Mouse (Mus musculus) heart, adult 2 months (tissue): ENCODE results near the gene Krtap9-3. TPM values are rescaled to one million over a fixed set of nuclear protein-coding genes. Genes with fewer than 3 reads are reported as not detected.
"Not testable (repeated sequence)": the region's sequence is repeated elsewhere in the genome, so short reads cannot be mapped to it uniquely, and the experiment has no call there.

ENCODE experiments used
- DNase-seq, 2 experiments: peaks; one replicate each; pipeline ENCODE4 v3.0.0; 2021
- H3K27ac ChIP-seq: fragments of 200-600 bp; 2 replicates; pipeline ENCODE4 v1.8.1; 2022
- H3K27me3 ChIP-seq: fragments of 200-500 bp; 2 replicates; pipeline ENCODE4 v1.6.1; 2012; ENCODE audit warnings: mild to moderate bottlenecking, low read length, inconsistent platforms, mixed read lengths; ENCODE audit not compliant: control insufficient read depth, insufficient read depth
- H3K36me3 ChIP-seq: fragments of 200-500 bp; 2 replicates; pipeline ENCODE4 v1.6.1; 2012; ENCODE audit warnings: low read length, inconsistent platforms; ENCODE audit not compliant: control insufficient read depth, insufficient read depth
- H3K4me1 ChIP-seq: fragments of 200-500 bp; 2 replicates; pipeline ENCODE4 v1.6.1; 2011; ENCODE audit warnings: low read length; ENCODE audit not compliant: control insufficient read depth, insufficient read depth
- H3K4me3 ChIP-seq: fragments of 200-600 bp; 2 replicates; pipeline ENCODE4 v1.8.1; 2022
- H3K79me2 ChIP-seq: fragments of 200-500 bp; replicated peaks from 2 replicates; pipeline ENCODE4 v1.6.1; 2012; ENCODE audit warnings: mild to moderate bottlenecking, inconsistent platforms, low read length, moderate library complexity, mixed read lengths; ENCODE audit not compliant: control insufficient read depth, insufficient read depth
- H3K9ac ChIP-seq: fragments of 200-500 bp; 2 replicates; pipeline ENCODE4 v1.6.1; 2012; ENCODE audit warnings: low read depth, mild to moderate bottlenecking, control low read depth, inconsistent platforms, low read length, mixed read lengths
- CTCF ChIP-seq: fragments of 200-600 bp; IDR thresholded peaks from 2 replicates; pipeline ENCODE4 v1.8.1; 2022; ENCODE audit warnings: antibody characterized with exemption, mild to moderate bottlenecking, moderate library complexity
- EP300 ChIP-seq: fragments of 200-500 bp; IDR thresholded peaks from 2 replicates; pipeline ENCODE4 v1.6.1; 2011; ENCODE audit warnings: low read depth, low read length, control low read depth; ENCODE audit not compliant: insufficient read depth
- POLR2A ChIP-seq: fragments of 200-500 bp; IDR thresholded peaks from 2 replicates; pipeline ENCODE4 v1.6.1; 2011; ENCODE audit warnings: mild to moderate bottlenecking, low read depth, low read length, control low read depth; ENCODE audit not compliant: insufficient read depth
- WGBS: fragments of 180-500 bp; shearing (Covaris S2); methylation state at CpG from one replicate; pipeline ENCODE4 v1.1.7; 2018; 5-methylcytosine and 5-hydroxymethylcytosine counted together
- intact Hi-C: fragments of 180-260 bp; cut with DNase I; formaldehyde crosslinking; loops from one replicate; pipeline ENCODE4 v1.15.1; 2025
- polyA plus RNA-seq: library from polyadenylated mRNA; depleted of rRNA; stranded (reverse); fragments of >200 nt; gene quantifications from 2 replicates; pipeline ENCODE4 v1.2.3, GENCODE M21; 2012
- total RNA-seq, 2 experiments: library from RNA; stranded (reverse); gene quantifications; 2 replicates each; pipeline ENCODE4 v1.2.3; 2021

Gene Krtap9-3
- total and polyA plus RNA-seq, 3 experiments: not detected

DNA sequence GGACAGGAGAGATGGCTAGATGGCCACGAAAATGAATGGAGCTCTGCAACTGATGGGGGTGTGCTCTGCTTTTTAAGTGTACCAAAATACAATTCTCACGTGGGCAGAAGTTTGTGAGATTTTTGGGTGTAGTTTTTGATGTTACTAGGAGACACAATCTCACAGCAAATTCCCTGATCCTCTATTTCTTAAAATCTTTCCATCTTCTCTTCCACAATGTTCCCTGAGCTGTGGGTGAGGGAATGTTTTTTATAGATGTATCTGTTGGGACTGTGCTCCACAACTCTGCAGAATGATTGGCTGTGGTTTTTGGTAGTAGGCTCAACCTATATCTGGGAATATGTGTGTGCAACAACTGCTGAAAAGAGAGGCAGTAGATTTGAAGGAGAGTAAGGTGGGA is 35.4 kb upstream of the Krtap9-3 start:
- Histone ChIP-seq H3K9ac (no peak overlapping the region), H3K79me2 (no peaks in the 10 kb centered on the region), H3K36me3 (no peaks in the 10 kb centered on the region), H3K27me3 (no peaks in the 10 kb centered on the region; the same call in 1 of the 2 replicates), H3K27ac (no peak overlapping the region), H3K4me1 (no peaks in the 10 kb centered on the region), H3K4me3 (no peak overlapping the region)
- TF ChIP-seq CTCF (no peak), POLR2A (no peak), EP300 (no peak)
- intact Hi-C loops: no loop called here
- no peak for DNase-seq
- 68% methylated on average over 2 of the region's 2 CpGs for WGBS

DNA sequence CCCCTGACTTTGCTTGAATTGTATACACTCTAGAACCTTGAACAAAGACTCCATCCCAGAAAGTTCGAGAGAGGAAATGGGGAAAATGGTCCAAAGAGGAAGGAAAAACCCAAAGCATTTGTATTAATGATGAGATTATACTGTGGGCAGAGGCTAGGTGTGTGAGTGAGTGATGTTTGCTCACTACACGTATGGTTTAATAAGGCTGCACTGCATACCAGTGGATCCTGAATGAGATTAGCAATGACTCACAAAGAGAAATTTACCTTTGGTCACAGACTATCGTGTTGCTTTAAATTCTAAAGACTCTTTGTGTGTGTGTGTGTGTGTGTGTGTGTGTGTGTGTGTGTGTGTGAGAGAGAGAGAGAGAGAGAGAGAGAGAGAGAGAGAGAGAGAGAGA is 33.0 kb upstream of the Krtap9-3 start:
- Histone ChIP-seq H3K36me3 (no peaks in the 10 kb centered on the region), H3K79me2 (no peaks in the 10 kb centered on the region), H3K27me3 (no peaks in the 10 kb centered on the region; the same call in 1 of the 2 replicates), H3K4me3 (no peak overlapping the region), H3K9ac (no peak overlapping the region), H3K27ac (no peak overlapping the region), H3K4me1 (no peaks in the 10 kb centered on the region)
- TF ChIP-seq EP300 (no peak), CTCF (no peak), POLR2A (no peak)
- WGBS: 52% methylated on average over 3 of the region's 3 CpGs
- intact Hi-C loops: no loop called here
- no peak for DNase-seq

DNA sequence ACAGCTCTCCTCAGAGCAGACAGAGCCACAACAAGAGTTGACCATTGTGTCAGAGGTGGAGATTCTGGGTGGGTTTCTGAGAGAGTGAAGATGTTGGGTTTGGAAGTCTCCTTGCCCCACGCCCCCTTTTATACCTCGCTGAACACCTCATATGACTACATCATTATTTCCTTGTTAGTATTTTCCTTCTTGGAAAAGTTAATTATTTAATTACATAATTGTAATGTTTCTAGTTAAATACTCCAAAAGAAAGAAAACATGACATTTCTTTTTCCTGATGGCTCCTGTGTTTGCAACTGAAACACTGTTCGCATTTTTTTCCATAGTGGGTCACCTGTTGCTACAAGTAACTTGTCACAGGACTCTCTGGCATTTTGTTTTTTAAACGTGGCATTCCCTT is 30.2 kb upstream of the Krtap9-3 start, which contains the start of gene Krtap4-1:
Krtap4-1 (minus strand) TSS at position 101 of the 400 bp plus-strand sequence.
- no peak for TF ChIP-seq CTCF
- TF ChIP-seq EP300: no peak
- TF ChIP-seq POLR2A: no peak
- H3K27ac ChIP-seq: no peak within 1 kb of the TSS
- intact Hi-C loops: no loop called here
- DNase-seq: no peak
- 79% methylated on average over 4 of the region's 4 CpGs for WGBS
- H3K9ac ChIP-seq: no peak within 1 kb of the TSS
- H3K27me3 ChIP-seq: no peaks in the 10 kb centered on the region; the same call in 1 of the 2 replicates
- no peaks in the 10 kb centered on the region for H3K79me2 ChIP-seq
- H3K4me1 ChIP-seq: no peaks in the 10 kb centered on the region
- no peaks in the 10 kb centered on the region for H3K36me3 ChIP-seq
- no peak within 1 kb of the TSS for H3K4me3 ChIP-seq

DNA sequence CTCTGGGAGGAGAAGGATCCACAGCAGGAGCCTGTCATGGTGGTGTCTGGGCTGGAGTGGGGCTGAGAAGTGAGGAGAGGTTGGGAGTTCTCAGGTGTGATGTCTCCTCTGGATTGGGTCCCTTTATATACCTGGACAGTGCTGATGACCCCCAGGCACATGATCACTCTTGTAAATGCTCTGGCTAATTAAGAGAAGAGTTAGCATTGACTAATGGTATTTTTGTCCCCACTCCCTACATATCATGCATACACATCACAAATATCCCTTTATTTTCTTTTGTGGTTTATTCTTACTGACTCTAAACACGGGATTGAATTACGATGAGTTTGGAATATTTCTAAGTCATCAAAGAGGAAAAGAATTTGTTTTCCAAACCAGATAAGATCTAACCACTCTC is 22.4 kb upstream of the Krtap9-3 start, which contains the start of gene Gm11562:
Gm11562 (minus strand) TSS at position 101 of the 400 bp plus-strand sequence.
- no peak within 1 kb of the TSS for H3K4me3 ChIP-seq
- no peaks in the 10 kb centered on the region for H3K36me3 ChIP-seq
- DNase-seq: no peak
- no peak within 1 kb of the TSS for H3K27ac ChIP-seq
- intact Hi-C loops: no loop called here
- no peak for TF ChIP-seq POLR2A
- no peak for TF ChIP-seq EP300
- TF ChIP-seq CTCF: no peak
- H3K79me2 ChIP-seq: no peaks in the 10 kb centered on the region
- no peak within 1 kb of the TSS for H3K9ac ChIP-seq
- 67% methylated on average over 2 of the region's 2 CpGs for WGBS
- no peaks in the 10 kb centered on the region for H3K4me1 ChIP-seq
- H3K27me3 ChIP-seq: no peaks in the 10 kb centered on the region

- H3K36me3 ChIP-seq: no peaks in the 10 kb centered on the region
- no peak for TF ChIP-seq EP300
- TF ChIP-seq POLR2A: no peak
- no peak for TF ChIP-seq CTCF
- no peak within 1 kb of the TSS for H3K4me3 ChIP-seq
- no peak within 1 kb of the TSS for H3K27ac ChIP-seq
- no peak for DNase-seq
- no peaks in the 10 kb centered on the region for H3K79me2 ChIP-seq
- H3K27me3 ChIP-seq: no peaks in the 10 kb centered on the region
- no peak within 1 kb of the TSS for H3K9ac ChIP-seq
- WGBS: 65% methylated on average over 3 of the region's 3 CpGs
- intact Hi-C loops: no loop called here
- no peaks in the 10 kb centered on the region for H3K4me1 ChIP-seq
Observed at GRCm38 (mm10) chr11:99614796-99615363, 17.0 kb upstream of the Krtap9-3 start, which contains the start of gene Krtap2-4. Krtap2-4 (minus strand) TSS chr11:99614846.

DNA sequence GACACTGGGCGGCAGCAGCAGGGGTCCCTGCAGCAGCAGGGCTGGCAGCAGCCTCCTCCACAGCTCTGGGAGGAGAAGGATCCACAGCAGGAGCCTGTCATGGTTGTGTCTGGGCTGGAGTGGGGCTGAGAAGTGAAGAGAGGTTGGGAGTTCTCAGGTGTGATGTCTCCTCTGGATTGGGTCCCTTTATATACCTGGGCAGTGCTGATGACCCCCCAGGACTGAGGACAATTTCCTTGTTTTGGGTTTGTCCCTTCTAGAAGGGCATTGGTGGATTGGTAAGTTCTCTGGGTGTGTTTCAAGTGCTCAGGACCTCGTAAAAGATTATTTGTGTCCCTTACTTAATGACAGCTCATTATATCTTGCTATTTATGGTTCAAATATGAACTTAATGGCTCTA is 12.2 kb upstream of the Krtap9-3 start, which contains the start of gene Gm11937:
Gm11937 (minus strand) TSS at position 101 of the 400 bp plus-strand sequence.
- not testable (repeated sequence) for H3K36me3 ChIP-seq, H3K79me2 ChIP-seq

More for the DNA sequence above, 12.2 kb upstream of the Krtap9-3 start, which contains the start of gene Gm11937:
- intact Hi-C loops, H3K4me3 ChIP-seq, H3K4me1 ChIP-seq, H3K9ac ChIP-seq, H3K27ac ChIP-seq, DNase-seq, H3K27me3 ChIP-seq: not testable (repeated sequence)
- 51% methylated on average over 1 of the region's 2 CpGs for WGBS
